Mouse (Mus musculus): Measurements from ENCODE around the gene Ces2c. TPM values are rescaled to one million over a fixed set of nuclear protein-coding genes. Genes with fewer than 3 reads are reported as not detected.
"Not testable (repeated sequence)": the region's sequence is repeated elsewhere in the genome, so short reads cannot be mapped to it uniquely, and the experiment has no call there.

Ces2c gene
- not detected in 2 replicates for polyA plus RNA-seq (2015; fragmentation: Nextera tagmentation; extraction: Ambion mirVana)

DNA sequence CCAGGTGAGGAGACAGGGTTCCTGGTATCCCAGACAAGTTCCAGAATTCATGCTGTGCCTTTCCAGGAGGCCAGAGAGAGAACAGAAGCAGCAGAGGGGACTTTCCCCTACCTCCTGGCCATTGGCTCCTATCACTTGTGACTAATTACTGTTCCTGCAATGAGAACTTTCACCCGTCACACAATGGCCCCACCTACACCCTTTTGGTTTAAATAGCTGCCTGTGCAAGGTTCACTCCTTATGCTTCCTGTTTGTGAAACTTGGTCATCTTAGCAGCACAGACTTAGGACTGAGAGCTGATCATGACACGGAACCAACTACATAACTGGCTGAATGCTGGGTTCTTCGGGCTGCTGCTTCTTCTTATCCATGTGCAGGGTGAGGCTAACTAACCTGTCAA, at the start of gene Ces2c:
Gene Ces2c, plus strand, starts transcription at position 238 of the 400 bp plus-strand sequence.
- no peaks in the 10 kb centered on the region for H3K9me3 ChIP-seq
- no peak within 1 kb of the TSS for H3K9ac ChIP-seq
- ATAC-seq (ENCODE audit: insufficient number of reproducible peaks, low FRiP score, low TSS enrichment, low read depth), result no peak
- no peak within 1 kb of the TSS for H3K4me2 ChIP-seq
- no peaks in the 10 kb centered on the region for H3K4me1 ChIP-seq
- H3K36me3 ChIP-seq, result no peaks in the 10 kb centered on the region
- WGBS, result 79% methylated on average over 3 of the region's 3 CpGs
- no peak within 1 kb of the TSS for H3K27ac ChIP-seq
- no peaks in the 10 kb centered on the region for H3K27me3 ChIP-seq
- H3K4me3 ChIP-seq, result no peak within 1 kb of the TSS

DNA sequence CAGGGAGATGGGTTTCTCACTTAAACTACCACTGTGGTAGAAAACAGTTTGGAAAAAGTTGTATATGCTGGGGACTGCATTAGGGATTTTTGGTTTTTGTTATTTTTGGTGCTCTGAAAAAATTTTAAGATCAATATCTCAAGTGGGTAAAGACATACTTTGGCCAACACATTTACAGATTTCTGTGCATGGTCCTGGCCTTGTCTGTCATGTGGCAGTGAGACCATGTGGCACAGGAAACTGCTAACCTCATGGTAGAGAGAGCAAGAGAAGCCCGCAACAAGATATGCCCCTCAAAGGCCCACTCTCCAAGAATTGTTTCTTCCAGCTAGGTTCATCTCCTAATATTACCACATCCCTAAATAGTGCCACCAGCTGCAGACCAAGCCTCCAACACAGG, 47.5 kb upstream of the Ces2c start:
- Histone ChIP-seq H3K4me3 (no peak overlapping the region), H3K9ac (no peak overlapping the region)

DNA sequence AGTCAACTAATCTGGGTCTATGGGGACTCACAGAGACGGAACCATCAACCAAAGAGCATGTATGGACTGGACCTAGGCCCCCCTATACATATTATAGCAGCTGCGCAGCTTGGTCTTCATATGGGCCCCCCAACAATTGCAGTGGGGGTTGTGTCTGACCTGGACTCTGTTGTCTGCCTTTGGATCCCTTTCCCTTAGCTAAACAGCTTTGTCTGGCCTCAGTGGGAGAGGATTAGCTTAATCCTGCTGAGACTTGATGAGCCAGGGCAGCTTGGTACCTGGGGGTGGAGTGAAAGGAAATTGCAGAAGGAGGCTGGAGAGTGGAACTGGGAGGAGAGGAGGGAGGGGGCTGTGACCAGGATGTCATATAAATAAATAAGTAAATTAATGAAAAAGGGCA, 40.7 kb upstream of the Ces2c start:
- 36% methylated on average over 2 of the region's 2 CpGs for WGBS
- Histone ChIP-seq H3K4me1 (no peaks in the 10 kb centered on the region), H3K27me3 (no peaks in the 10 kb centered on the region), H3K4me2 (no peak overlapping the region), H3K9me3 (no peaks in the 10 kb centered on the region), H3K36me3 (no peaks in the 10 kb centered on the region), H3K27ac (no peak overlapping the region), H3K9ac (no peak overlapping the region), H3K4me3 (no peak overlapping the region)
- ATAC-seq (ENCODE audit: insufficient number of reproducible peaks, low FRiP score, low TSS enrichment, low read depth), result no peak

More for the DNA sequence above, 47.5 kb upstream of the Ces2c start:
- H3K27ac ChIP-seq, result no peak overlapping the region
- 86% methylated on average over 1 of the region's 1 CpGs for WGBS
- H3K4me1 ChIP-seq, result no peaks in the 10 kb centered on the region
- H3K36me3 ChIP-seq, result no peaks in the 10 kb centered on the region
- no peaks in the 10 kb centered on the region for H3K9me3 ChIP-seq
- no peaks in the 10 kb centered on the region for H3K27me3 ChIP-seq
- no peak overlapping the region for H3K4me2 ChIP-seq
- no peak for ATAC-seq (ENCODE audit: insufficient number of reproducible peaks, low FRiP score, low TSS enrichment, low read depth)

DNA sequence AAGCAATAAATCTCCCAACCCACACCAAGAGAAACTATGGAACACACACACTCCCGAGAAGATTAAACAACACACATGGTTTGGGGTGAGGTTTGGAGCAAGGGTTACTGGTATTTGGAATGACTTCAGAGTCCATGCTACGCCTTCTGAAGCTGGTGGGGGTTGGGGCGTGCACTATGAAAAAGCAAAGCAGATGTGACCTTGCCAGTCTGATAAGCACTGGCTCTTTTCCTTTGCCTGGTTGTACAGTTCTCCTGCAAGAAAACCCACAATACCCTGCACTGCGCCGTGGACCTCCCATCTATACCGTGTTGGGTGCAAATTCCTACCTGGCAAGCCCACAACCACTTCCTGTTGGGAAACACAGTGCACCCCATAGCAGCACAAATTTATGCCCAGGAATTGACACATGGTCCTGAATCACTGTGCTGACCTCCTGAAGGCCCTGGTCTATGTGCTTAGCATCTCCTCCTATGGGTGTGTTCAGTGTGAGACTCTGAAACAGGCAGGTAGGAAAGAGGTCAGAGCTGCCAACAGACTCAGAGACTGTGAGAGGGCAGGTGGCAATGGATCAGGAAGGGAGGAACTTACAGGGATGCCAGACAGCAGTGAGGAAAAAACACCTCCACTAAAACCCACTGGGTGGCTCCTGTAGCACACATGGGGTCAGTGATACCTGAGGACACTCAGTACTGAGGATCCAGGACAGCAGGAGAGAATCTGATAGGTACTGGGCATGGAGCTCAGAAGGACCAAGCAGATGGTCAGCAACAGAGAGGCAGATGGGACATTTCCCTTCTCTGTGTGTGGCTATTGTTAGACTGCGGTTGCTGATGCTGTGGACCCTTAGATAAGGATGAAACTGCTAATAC, 38.1 kb upstream of the Ces2c start:
- WGBS, result 76% methylated on average over 7 of the region's 7 CpGs
- no peak overlapping the region for H3K9ac ChIP-seq
- no peaks in the 10 kb centered on the region for H3K36me3 ChIP-seq
- H3K27me3 ChIP-seq, result no peaks in the 10 kb centered on the region
- H3K9me3 ChIP-seq, result no peaks in the 10 kb centered on the region
- ATAC-seq (ENCODE audit: insufficient number of reproducible peaks, low FRiP score, low TSS enrichment, low read depth), result no peak
- H3K4me3 ChIP-seq, result no peak overlapping the region
- H3K4me2 ChIP-seq, result no peak overlapping the region
- H3K27ac ChIP-seq, result no peak overlapping the region
- H3K4me1 ChIP-seq, result no peaks in the 10 kb centered on the region

DNA sequence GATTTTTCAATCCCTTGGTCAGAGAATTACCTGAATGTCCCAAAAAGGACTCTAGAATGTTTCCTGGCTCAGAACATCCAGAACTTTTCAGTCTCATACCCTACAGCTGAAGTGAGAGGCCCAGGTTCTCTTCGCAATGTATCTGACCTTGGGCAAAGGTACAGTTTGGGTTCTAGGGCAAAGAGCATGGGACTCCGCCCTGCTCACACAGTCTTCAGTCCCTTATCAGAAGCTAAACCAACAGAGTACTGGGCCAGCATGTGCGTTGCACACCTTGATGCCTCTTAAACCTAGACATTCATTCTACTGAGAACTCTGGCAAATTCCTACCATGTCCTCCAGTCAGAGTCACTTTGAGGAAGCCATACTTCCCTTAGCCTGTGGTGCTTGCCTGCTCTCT, 37.4 kb upstream of the Ces2c start:
- no peak overlapping the region for H3K9ac ChIP-seq
- ATAC-seq (ENCODE audit: insufficient number of reproducible peaks, low FRiP score, low TSS enrichment, low read depth), result no peak
- no peaks in the 10 kb centered on the region for H3K36me3 ChIP-seq
- no peaks in the 10 kb centered on the region for H3K27me3 ChIP-seq
- no peaks in the 10 kb centered on the region for H3K4me1 ChIP-seq
- no peak overlapping the region for H3K4me2 ChIP-seq
- WGBS, result 89% methylated on average over 3 of the region's 3 CpGs
- H3K9me3 ChIP-seq, result no peaks in the 10 kb centered on the region
- H3K4me3 ChIP-seq, result no peak overlapping the region
- H3K27ac ChIP-seq, result no peak overlapping the region

DNA sequence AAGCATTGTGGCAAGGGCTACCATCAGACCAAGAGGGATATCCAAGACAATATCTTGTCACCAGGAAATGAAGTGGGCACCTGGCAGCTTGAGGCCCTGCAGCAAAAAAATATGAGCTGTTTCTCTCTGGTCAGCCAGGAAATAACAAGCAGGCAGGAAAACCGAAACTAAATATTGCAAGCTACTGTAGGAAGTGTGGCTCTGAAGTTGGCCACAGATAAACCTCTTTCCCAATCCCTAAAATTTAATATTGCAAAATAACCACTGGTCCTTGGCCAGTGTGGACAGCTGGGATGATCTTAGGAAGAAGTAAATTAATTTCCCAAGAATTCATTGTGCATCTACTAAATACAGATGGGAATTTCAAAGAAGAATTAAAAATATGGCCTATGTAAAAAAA, 20.0 kb upstream of the Ces2c start:
- H3K4me2 ChIP-seq, result no peak overlapping the region
- H3K9me3 ChIP-seq, result no peaks in the 10 kb centered on the region
- no peaks in the 10 kb centered on the region for H3K4me1 ChIP-seq
- no peak overlapping the region for H3K4me3 ChIP-seq
- H3K27me3 ChIP-seq, result no peaks in the 10 kb centered on the region
- no peak overlapping the region for H3K27ac ChIP-seq
- H3K36me3 ChIP-seq, result no peaks in the 10 kb centered on the region
- 78% methylated on average over 1 of the region's 1 CpGs for WGBS
- H3K9ac ChIP-seq, result no peak overlapping the region
- ATAC-seq (ENCODE audit: insufficient number of reproducible peaks, low FRiP score, low TSS enrichment, low read depth), result no peak

DNA sequence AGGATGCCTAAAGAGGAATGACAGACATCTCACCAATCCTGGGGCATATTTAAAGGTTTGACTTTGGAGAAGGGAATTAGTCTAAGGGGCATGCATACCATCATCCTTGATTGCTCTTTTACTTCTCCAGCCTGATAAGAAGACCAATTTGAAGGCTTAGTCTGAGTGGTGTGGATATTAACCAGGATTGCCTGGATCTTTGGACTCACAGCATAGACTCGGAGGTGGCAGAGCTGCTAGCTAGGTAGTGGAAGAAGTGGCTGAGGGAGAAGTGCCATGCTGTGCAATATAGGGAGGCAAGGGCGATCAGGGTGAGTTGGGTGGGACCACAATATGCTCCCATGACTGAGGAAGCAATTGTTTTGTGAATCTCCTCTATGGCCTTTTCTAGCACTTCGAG, 18.6 kb upstream of the Ces2c start:
- ATAC-seq (ENCODE audit: insufficient number of reproducible peaks, low FRiP score, low TSS enrichment, low read depth), result no peak
- Histone ChIP-seq H3K4me3 (no peak overlapping the region), H3K4me2 (no peak overlapping the region), H3K9me3 (no peaks in the 10 kb centered on the region), H3K36me3 (no peaks in the 10 kb centered on the region), H3K27ac (no peak overlapping the region), H3K4me1 (no peaks in the 10 kb centered on the region), H3K27me3 (no peaks in the 10 kb centered on the region), H3K9ac (no peak overlapping the region)
- 81% methylated on average over 3 of the region's 3 CpGs for WGBS

DNA sequence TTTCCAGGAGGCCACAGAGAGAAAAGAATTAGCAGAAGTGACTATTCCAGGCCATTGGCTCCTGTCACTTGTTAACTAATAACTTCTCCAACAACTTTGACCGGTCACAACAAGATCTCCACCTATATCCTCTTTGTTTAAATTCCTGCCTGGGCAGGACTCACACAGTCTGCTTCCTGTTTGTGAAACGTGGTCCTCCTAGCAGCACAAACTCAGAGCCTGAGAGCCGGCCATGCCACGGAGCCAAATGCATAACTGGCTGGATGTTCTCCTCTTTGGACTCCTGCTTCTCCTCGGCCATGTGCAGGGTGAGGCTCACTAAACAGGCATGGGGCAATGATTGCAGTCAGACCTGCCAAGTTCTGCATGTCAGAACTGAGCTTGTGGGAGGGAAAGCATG, 15.4 kb upstream of the Ces2c start, which contains the start of gene Ces2b:
Gene Ces2b, plus strand, starts transcription at position 133 of the 400 bp plus-strand sequence.
- Histone ChIP-seq H3K4me2 (no peak within 1 kb of the TSS), H3K27me3 (no peaks in the 10 kb centered on the region), H3K9ac (no peak within 1 kb of the TSS), H3K36me3 (no peaks in the 10 kb centered on the region), H3K27ac (no peak within 1 kb of the TSS), H3K4me3 (no peak within 1 kb of the TSS), H3K4me1 (no peaks in the 10 kb centered on the region), H3K9me3 (no peaks in the 10 kb centered on the region)
- WGBS, result 71% methylated on average over 5 of the region's 5 CpGs
- ATAC-seq (ENCODE audit: insufficient number of reproducible peaks, low FRiP score, low TSS enrichment, low read depth), result no peak

DNA sequence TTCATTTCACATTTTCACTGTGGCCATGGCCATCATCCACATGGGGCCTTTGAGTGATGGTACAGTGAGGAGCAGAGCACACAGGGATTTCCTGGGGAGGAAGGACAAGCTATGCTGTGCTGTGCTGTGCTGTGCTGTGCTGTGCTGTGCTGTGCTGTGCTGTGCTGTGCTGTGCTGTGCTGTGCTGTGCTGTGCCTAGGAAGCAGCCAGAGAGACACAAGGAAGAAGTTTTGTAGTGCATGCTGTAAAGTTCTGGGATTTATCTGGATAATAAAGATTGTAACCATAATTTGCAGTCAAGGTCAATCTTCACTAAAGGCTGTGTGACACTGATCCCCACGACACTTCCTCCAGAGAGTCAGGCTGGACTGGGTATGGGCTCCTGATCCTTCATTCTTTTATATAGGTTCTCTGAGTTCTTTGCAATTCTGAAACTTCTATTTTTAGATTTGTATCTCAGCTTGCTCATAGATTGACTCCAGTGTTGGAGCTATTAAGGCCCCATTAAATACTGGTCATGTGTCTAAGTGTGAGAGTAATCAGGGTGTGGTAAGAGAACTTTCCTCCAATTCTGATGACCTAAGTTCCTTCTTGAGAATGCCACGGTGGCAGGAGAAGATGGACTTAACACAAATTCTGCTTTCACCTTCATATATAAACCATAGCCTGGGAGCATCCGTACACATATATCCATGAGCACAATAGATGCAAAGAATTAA, 5.3 kb upstream of the Ces2c start:
- no peak overlapping the region for H3K27ac ChIP-seq
- WGBS, result 83% methylated on average over 3 of the region's 3 CpGs
- H3K27me3 ChIP-seq, result no peaks in the 10 kb centered on the region
- H3K4me2 ChIP-seq, result no peak overlapping the region
- H3K36me3 ChIP-seq, result no peaks in the 10 kb centered on the region
- no peaks in the 10 kb centered on the region for H3K9me3 ChIP-seq
- no peak for ATAC-seq (ENCODE audit: insufficient number of reproducible peaks, low FRiP score, low TSS enrichment, low read depth)
- no peaks in the 10 kb centered on the region for H3K4me1 ChIP-seq
- no peak overlapping the region for H3K4me3 ChIP-seq
- no peak overlapping the region for H3K9ac ChIP-seq

DNA sequence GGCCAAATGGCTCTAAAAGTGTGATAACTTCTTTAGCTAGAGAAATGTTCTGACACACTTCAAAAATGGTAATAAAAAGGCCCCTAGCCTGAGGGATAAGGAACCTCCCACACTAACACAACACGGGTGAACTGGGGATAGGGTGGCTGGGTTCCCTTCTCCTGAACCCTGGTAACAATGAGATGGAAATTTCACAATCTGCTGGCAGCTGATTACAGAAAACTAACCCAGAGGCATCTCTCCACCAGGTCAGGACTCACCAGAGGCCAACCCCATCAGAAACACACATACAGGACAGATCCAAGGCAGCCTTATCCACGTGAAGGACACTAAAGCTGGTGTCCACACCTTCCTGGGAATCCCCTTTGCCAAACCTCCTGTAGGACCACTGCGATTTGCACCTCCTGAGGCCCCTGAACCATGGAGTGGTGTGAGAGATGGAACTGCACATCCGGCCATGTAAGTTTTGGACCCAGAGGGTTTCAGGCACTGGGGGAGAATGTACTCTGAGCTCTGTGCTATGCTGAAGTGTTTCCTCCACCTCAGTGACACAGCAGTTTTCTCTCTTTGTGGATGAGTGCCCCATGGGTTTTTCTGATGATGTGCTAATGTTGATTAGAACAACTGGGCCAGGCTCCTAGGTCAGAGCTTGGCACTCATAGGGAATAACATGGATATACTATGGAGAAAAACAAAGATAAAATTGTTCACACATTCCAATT, 1.0 kb downstream of the Ces2c start:
- Histone ChIP-seq H3K4me1 (no peaks in the 10 kb centered on the region), H3K4me3 (no peak overlapping the region), H3K27me3 (no peaks in the 10 kb centered on the region), H3K27ac (no peak overlapping the region), H3K4me2 (no peak overlapping the region), H3K36me3 (no peaks in the 10 kb centered on the region), H3K9me3 (no peaks in the 10 kb centered on the region), H3K9ac (no peak overlapping the region)
- 72% methylated on average over 4 of the region's 4 CpGs for WGBS
- ATAC-seq (ENCODE audit: insufficient number of reproducible peaks, low FRiP score, low TSS enrichment, low read depth), result no peak

DNA sequence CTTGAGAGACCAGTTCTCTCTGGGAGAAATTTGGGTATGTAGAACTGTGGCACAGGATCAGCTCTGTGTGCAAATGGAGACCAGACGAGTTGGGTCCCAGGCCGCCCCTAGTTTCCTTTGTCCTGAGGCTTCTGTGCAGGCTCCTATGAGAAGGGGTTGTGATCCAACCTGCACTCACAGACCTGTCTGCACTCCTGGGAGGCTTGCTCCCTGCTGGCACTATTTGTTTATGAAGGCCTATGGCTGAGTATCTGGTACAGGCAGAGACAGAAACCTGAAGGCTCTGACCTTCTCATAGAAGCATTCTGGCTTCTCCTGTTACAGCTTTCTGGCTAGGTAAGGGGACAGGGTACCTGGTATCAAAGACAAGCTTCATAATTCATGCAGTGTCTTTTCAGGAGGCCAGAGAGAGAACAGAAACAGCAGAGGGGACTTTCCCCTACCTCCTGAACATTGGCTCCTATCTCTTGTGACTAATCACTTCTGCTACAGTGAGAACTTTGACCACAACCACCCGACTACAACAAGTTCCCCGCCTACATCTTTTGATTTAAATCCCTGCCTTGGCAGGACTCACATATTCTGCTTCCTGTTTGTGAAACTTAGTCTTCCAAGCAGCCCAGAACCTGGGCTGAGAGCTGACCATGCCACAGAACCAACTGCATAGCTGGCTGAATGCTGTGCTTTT, 20.1 kb downstream of the Ces2c start:
- not testable (repeated sequence) for ATAC-seq (ENCODE audit: insufficient number of reproducible peaks, low FRiP score, low TSS enrichment, low read depth); H3K36me3 ChIP-seq
- no CpG with 5 or more reads among the region's 4 CpGs for WGBS

More for the DNA sequence above, 20.1 kb downstream of the Ces2c start:
- H3K9ac ChIP-seq, H3K9me3 ChIP-seq, H3K4me1 ChIP-seq, H3K27ac ChIP-seq, H3K4me3 ChIP-seq, H3K4me2 ChIP-seq, H3K27me3 ChIP-seq: not testable (repeated sequence)

Measured in limb, embryonic 15.5 days (tissue).